Mouse (Mus musculus) embryonic facial prominence, embryonic 15.5 days (tissue): ENCODE measurements at regions not wholly inside any gene's neighbourhood (a gene's known extent, or its start where the extent isn't known, plus 50 kb on each side); places are given as distances from the start of the nearest gene placed in this dataset.

ENCODE experiments used
- ATAC-seq: fragments of 200-750 bp; cut with Nextera tagmentation; 2 replicates; pipeline ENCODE4 v1.8.0; 2017; ENCODE audit warnings: low read depth, moderate TSS enrichment; ENCODE audit not compliant: insufficient number of reproducible peaks, low FRiP score, low TSS enrichment
- H3K27ac ChIP-seq: fragments of 300-500 bp; sonication (generic); replicated peaks from 2 replicates; pipeline ENCODE4 v1.5.1; 2015; ENCODE audit warnings: mild to moderate bottlenecking, inconsistent platforms
- H3K27me3 ChIP-seq: fragments of 300-500 bp; sonication (generic); 2 replicates; pipeline ENCODE4 v1.6.1; 2015; ENCODE audit warnings: inconsistent platforms
- H3K36me3 ChIP-seq: fragments of 300-500 bp; sonication (generic); 2 replicates; pipeline ENCODE4 v1.6.1; 2015; ENCODE audit warnings: mild to moderate bottlenecking, inconsistent platforms
- H3K4me1 ChIP-seq: fragments of 300-500 bp; sonication (generic); 2 replicates; pipeline ENCODE4 v1.6.1; 2015; ENCODE audit warnings: inconsistent platforms
- H3K4me2 ChIP-seq: fragments of 300-500 bp; sonication (generic); replicated peaks from 2 replicates; pipeline ENCODE4 v1.6.1; 2015; ENCODE audit warnings: mild to moderate bottlenecking, inconsistent platforms
- H3K4me3 ChIP-seq: fragments of 300-500 bp; sonication (generic); replicated peaks from 2 replicates; pipeline ENCODE4 v1.5.1; 2015; ENCODE audit warnings: mild to moderate bottlenecking, inconsistent platforms
- H3K9ac ChIP-seq: fragments of 300-500 bp; sonication (generic); 2 replicates; pipeline ENCODE4 v1.6.1; 2015; ENCODE audit warnings: inconsistent platforms
- H3K9me3 ChIP-seq: fragments of 300-500 bp; sonication (generic); replicated peaks from 2 replicates; pipeline ENCODE4 v1.6.1; 2016; ENCODE audit warnings: inconsistent platforms
- WGBS: fragments of 180-500 bp; shearing (Covaris S2); methylation state at CpG from one replicate; pipeline ENCODE4 v1.1.7; 2015; 5-methylcytosine and 5-hydroxymethylcytosine counted together

- no peaks in the 10 kb centered on the region for H3K36me3 ChIP-seq
- ATAC-seq = no peak
- 26% methylated on average over 4 of the region's 4 CpGs for WGBS
- no peak overlapping the region for H3K9ac ChIP-seq
- H3K4me1 ChIP-seq = peaks cover 10% of the 10 kb centered on the region; the same call in 1 of the 2 replicates
- no peak overlapping the region for H3K27ac ChIP-seq
- no peak overlapping the region for H3K4me3 ChIP-seq
- H3K4me2 ChIP-seq = no peak overlapping the region
- H3K9me3 ChIP-seq = no peaks in the 10 kb centered on the region
- H3K27me3 ChIP-seq = no peaks in the 10 kb centered on the region; the same call in 1 of the 2 replicates
These were observed 174.1 kb downstream of the Uaca start for GRCm38 (mm10) chr9:60968281-60969031.

GRCm38 (mm10) chr9:60972201-60972910, 178.0 kb downstream of the Uaca start:
- ATAC-seq = no peak
- Histone ChIP-seq H3K4me1 (peaks cover 10% of the 10 kb centered on the region; the same call in 1 of the 2 replicates), H3K27me3 (no peaks in the 10 kb centered on the region), H3K27ac (no peak overlapping the region), H3K9ac (no peak overlapping the region), H3K9me3 (no peaks in the 10 kb centered on the region), H3K36me3 (no peaks in the 10 kb centered on the region), H3K4me2 (no peak overlapping the region), H3K4me3 (no peak overlapping the region)
- WGBS = 75% methylated on average over 9 of the region's 9 CpGs

GRCm38 (mm10) chr9:60974546-60974945, 180.2 kb downstream of the Uaca start:
- WGBS = 80% methylated on average over 1 of the region's 1 CpGs
- Histone ChIP-seq H3K9ac (no peak overlapping the region), H3K36me3 (no peaks in the 10 kb centered on the region), H3K9me3 (no peaks in the 10 kb centered on the region), H3K27me3 (no peaks in the 10 kb centered on the region), H3K27ac (no peak overlapping the region), H3K4me2 (no peak overlapping the region), H3K4me1 (no peaks in the 10 kb centered on the region; the same call in 1 of the 2 replicates), H3K4me3 (no peak overlapping the region)
- ATAC-seq = no peak

DNA sequence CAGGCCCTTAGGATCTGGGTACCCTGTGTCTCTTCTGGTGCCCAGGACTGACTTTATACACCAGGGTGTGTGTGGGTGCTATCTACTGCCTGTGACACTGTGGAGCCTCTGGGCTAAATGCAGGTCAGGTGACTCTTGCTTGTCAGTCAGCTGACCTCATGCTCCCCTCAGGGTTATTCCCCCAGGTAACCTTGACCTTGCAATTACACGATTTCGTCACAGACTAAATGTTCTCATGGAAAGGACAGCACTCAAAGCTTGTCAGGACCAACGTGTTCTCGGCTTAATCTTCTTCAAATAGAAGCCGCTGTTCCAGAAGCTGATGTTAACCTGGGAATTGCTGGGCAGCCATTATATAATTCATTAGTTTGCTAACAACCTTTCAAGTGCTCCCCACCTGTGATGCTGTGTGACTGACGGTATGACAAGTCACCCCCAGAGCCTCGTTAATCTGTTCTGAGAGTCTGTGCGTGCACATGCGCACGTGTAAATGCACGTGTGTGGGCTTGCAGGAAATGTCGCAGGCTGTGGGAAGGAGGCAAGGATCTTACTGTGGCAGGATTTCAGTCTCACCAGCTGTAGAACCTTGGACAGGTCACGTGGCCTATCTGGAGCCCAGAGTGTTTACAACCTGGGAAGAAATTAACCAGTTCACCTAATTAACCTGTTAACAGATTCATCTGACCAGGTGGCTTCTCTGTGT, 188.2 kb downstream of the Uaca start:
- ATAC-seq = no peak; the same call in 1 of the 2 replicates
- whole genome bisulfite sequencing = 49% methylated on average over 13 of the region's 13 CpGs
- Histone ChIP-seq H3K36me3 (no peaks in the 10 kb centered on the region), H3K4me1 (no peaks in the 10 kb centered on the region), H3K4me3 (no peak overlapping the region), H3K4me2 (no peak overlapping the region), H3K9me3 (no peaks in the 10 kb centered on the region), H3K27ac (no peak overlapping the region), H3K27me3 (no peaks in the 10 kb centered on the region; the same call in 1 of the 2 replicates), H3K9ac (no peak overlapping the region)

- no peak overlapping the region for H3K27ac ChIP-seq
- no peak for ATAC-seq
- 48% methylated on average over 5 of the region's 5 CpGs for whole genome bisulfite sequencing
- H3K4me3 ChIP-seq = no peak overlapping the region
- H3K9me3 ChIP-seq = no peaks in the 10 kb centered on the region
- H3K4me2 ChIP-seq = no peak overlapping the region
- H3K36me3 ChIP-seq = no peaks in the 10 kb centered on the region
- H3K9ac ChIP-seq = no peak overlapping the region
- H3K4me1 ChIP-seq = no peaks in the 10 kb centered on the region
- H3K27me3 ChIP-seq = no peaks in the 10 kb centered on the region; the same call in 1 of the 2 replicates
These were observed 188.9 kb downstream of the Uaca start for GRCm38 (mm10) chr9:60983246-60983645.

- 72% methylated on average over 4 of the region's 4 CpGs for WGBS
- Histone ChIP-seq H3K4me2 (no peak overlapping the region), H3K9ac (no peak overlapping the region), H3K36me3 (no peaks in the 10 kb centered on the region), H3K4me3 (no peak overlapping the region), H3K27ac (no peak overlapping the region), H3K9me3 (no peaks in the 10 kb centered on the region), H3K27me3 (peaks cover 4% of the 10 kb centered on the region; the same call in 1 of the 2 replicates), H3K4me1 (0 out of 2 replicates have a peak, but pooled peaks cover 5% of the 10 kb centered on the region)
- ATAC-seq = no peak
These were observed 193.8 kb downstream of the Uaca start for GRCm38 (mm10) chr9:60988113-60988512.

- H3K4me2 ChIP-seq = no peak overlapping the region
- 35% methylated on average over 13 of the region's 13 CpGs for WGBS
- peaks cover 5% of the 10 kb centered on the region; the same call in 1 of the 2 replicates for H3K27me3 ChIP-seq
- H3K4me1 ChIP-seq = 0 out of 2 replicates have a peak, but pooled peaks cover 5% of the 10 kb centered on the region
- ATAC-seq = 0 out of 2 replicates have a peak, but pooled peaks have one; percentile 29
- H3K9ac ChIP-seq = no peak overlapping the region
- H3K27ac ChIP-seq = no peak overlapping the region
- no peaks in the 10 kb centered on the region for H3K9me3 ChIP-seq
- H3K4me3 ChIP-seq = no peak overlapping the region
- no peaks in the 10 kb centered on the region for H3K36me3 ChIP-seq
These were observed 195.5 kb downstream of the Uaca start for GRCm38 (mm10) chr9:60989670-60990391.

DNA sequence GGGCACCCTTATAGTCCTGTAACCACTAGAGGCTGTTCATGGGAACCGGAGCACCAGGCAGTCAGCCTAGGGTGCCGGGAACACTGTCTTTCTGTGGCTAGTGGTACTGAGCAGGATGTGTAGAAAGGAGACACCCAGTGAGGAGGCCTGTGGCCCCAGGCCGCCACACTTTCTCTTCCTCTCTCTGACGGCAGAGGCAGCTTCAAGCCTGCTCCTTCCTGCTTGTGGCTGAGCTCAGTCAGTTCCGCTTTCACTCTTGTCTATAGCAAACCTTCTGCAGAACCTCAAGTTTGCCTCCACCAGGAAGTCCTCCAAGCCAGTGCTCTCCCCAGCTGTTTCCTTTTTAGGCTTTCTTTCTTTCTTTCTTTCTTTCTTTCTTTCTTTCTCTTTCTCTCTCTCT, 197.2 kb downstream of the Uaca start:
- WGBS = 76% methylated on average over 5 of the region's 5 CpGs
- H3K4me1 ChIP-seq = 0 out of 2 replicates have a peak, but pooled peaks cover 11% of the 10 kb centered on the region
- peaks cover 5% of the 10 kb centered on the region for H3K27me3 ChIP-seq
- no peak overlapping the region for H3K4me2 ChIP-seq
- H3K36me3 ChIP-seq = no peaks in the 10 kb centered on the region
- H3K27ac ChIP-seq = no peak overlapping the region
- H3K9me3 ChIP-seq = no peaks in the 10 kb centered on the region
- H3K9ac ChIP-seq = no peak overlapping the region
- ATAC-seq = no peak
- no peak overlapping the region for H3K4me3 ChIP-seq

- WGBS = 86% methylated on average over 8 of the region's 8 CpGs
- H3K4me1 ChIP-seq = 0 out of 2 replicates have a peak, but pooled peaks cover 11% of the 10 kb centered on the region
- H3K4me3 ChIP-seq = no peak overlapping the region
- peaks cover 16% of the 10 kb centered on the region for H3K27me3 ChIP-seq
- no peaks in the 10 kb centered on the region for H3K9me3 ChIP-seq
- H3K27ac ChIP-seq = no peak overlapping the region
- H3K4me2 ChIP-seq = no peak overlapping the region
- no peak overlapping the region for H3K9ac ChIP-seq
- no peak for ATAC-seq
- no peaks in the 10 kb centered on the region for H3K36me3 ChIP-seq
These were observed 199.3 kb downstream of the Uaca start for GRCm38 (mm10) chr9:60993661-60994060.

- 46% methylated on average over 6 of the region's 6 CpGs for WGBS
- no peak overlapping the region for H3K9ac ChIP-seq
- no peak overlapping the region for H3K4me2 ChIP-seq
- H3K27me3 ChIP-seq = peaks cover 23% of the 10 kb centered on the region
- no peaks in the 10 kb centered on the region for H3K9me3 ChIP-seq
- no peak overlapping the region for H3K4me3 ChIP-seq
- no peak overlapping the region for H3K27ac ChIP-seq
- ATAC-seq = no peak
- H3K36me3 ChIP-seq = no peaks in the 10 kb centered on the region
- H3K4me1 ChIP-seq = 0 out of 2 replicates have a peak, but pooled peaks cover 10% of the 10 kb centered on the region
These were observed 200.8 kb downstream of the Uaca start for GRCm38 (mm10) chr9:60995096-60995495.
